Mouse (Mus musculus) E14TG2a.4 (cell line): ENCODE results near the gene Ddx58.

Experiments used
- CTCF ChIP-seq: conservative IDR thresholded peaks from 2 replicates; pipeline ENCODE4 v1.5.1; 2014; ENCODE audit warnings: low read length
- NANOG ChIP-seq: IDR thresholded peaks from 2 replicates; pipeline ENCODE4 v1.6.1; 2014; ENCODE audit warnings: borderline replicate concordance, low read length, mixed read lengths
- POU5F1 ChIP-seq: IDR thresholded peaks from 2 replicates; pipeline ENCODE4 v1.6.1; 2014; ENCODE audit warnings: low read length, borderline replicate concordance

DNA sequence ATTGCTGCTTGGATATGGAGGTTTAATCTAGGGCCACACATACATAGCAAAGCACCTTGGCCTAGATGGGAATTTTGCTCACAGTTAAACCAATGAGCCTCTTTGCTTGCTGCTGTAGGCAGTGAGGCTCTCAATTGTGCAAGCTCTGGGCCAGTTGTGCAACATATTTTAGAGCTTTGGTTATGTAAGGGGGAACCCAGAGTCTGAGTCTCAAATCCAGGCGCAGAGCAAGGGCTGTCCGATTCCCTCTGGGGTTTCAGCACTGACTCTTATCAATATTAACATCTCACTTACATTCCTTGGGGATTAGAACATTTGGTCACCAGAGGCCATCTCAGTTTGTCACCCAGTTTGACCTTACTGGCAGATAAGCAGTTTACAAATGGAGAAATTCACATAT is 83.5 kb downstream of the Ddx58 start:
- TF ChIP-seq CTCF, result no peak
- no peak for TF ChIP-seq POU5F1
- TF ChIP-seq NANOG, result no peak
